Mouse (Mus musculus) forebrain, embryonic 15.5 days (tissue): ENCODE results near the gene Rad51b. TPM values are rescaled to one million over a fixed set of nuclear protein-coding genes. Genes with fewer than 3 reads are reported as not detected.
A peak's percentile ranks its signal among the peaks of the same experiment; 100 is the strongest.

Experiments
- ATAC-seq: fragments of 200-750 bp; cut with Nextera tagmentation; replicated peaks from 2 replicates; pipeline ENCODE4 v1.8.0; 2017; ENCODE audit warnings: mild to moderate bottlenecking, moderate TSS enrichment, moderate library complexity
- H3K27ac ChIP-seq: fragments of 300-500 bp; sonication (generic); replicated peaks from 2 replicates; pipeline ENCODE4 v1.5.1; 2015; ENCODE audit warnings: mild to moderate bottlenecking, inconsistent platforms
- H3K27me3 ChIP-seq: fragments of 300-500 bp; sonication (generic); 2 replicates; pipeline ENCODE4 v1.6.1; 2015; ENCODE audit warnings: inconsistent platforms
- H3K36me3 ChIP-seq: fragments of 300-500 bp; sonication (generic); 2 replicates; pipeline ENCODE4 v1.6.1; 2015; ENCODE audit warnings: mild to moderate bottlenecking, inconsistent platforms
- H3K4me1 ChIP-seq: fragments of 300-500 bp; sonication (generic); 2 replicates; pipeline ENCODE4 v1.6.1; 2015; ENCODE audit warnings: inconsistent platforms
- H3K4me2 ChIP-seq: fragments of 300-500 bp; sonication (generic); replicated peaks from 2 replicates; pipeline ENCODE4 v1.6.1; 2015; ENCODE audit warnings: mild to moderate bottlenecking, inconsistent platforms
- H3K4me3 ChIP-seq: fragments of 300-500 bp; sonication (generic); 2 replicates; pipeline ENCODE4 v1.5.1; 2015; ENCODE audit warnings: mild to moderate bottlenecking, inconsistent platforms
- H3K9ac ChIP-seq: fragments of 300-500 bp; sonication (generic); replicated peaks from 2 replicates; pipeline ENCODE4 v1.6.1; 2015; ENCODE audit warnings: mild to moderate bottlenecking, inconsistent platforms
- H3K9me3 ChIP-seq: fragments of 300-500 bp; sonication (generic); 2 replicates; pipeline ENCODE4 v1.6.1; 2016; ENCODE audit warnings: inconsistent platforms
- WGBS: fragments of 180-500 bp; shearing (Covaris S2); methylation state at CpG from one replicate; pipeline ENCODE4 v1.1.7; 2015; ENCODE audit warnings: mixed read lengths; 5-methylcytosine and 5-hydroxymethylcytosine counted together
- polyA plus RNA-seq: library from polyadenylated mRNA; unstranded; fragments of >200 nt; fragmentation: Nextera tagmentation; extraction: Ambion mirVana; gene quantifications from 2 replicates; pipeline ENCODE4 v1.2.1, GENCODE M21; 2015

Rad51b gene
- polyA plus RNA-seq, 1 experiment from 2014 or later: 3.0 TPM

- H3K4me2 ChIP-seq: no peak overlapping the region
- H3K9me3 ChIP-seq: no peaks in the 10 kb centered on the region
- no peak overlapping the region; the same call in 1 of the 2 replicates for H3K27ac ChIP-seq
- no peaks in the 10 kb centered on the region for H3K36me3 ChIP-seq
- no peaks in the 10 kb centered on the region for H3K27me3 ChIP-seq
- ATAC-seq: no peak
- peaks cover 37% of the 10 kb centered on the region for H3K4me1 ChIP-seq
- no peak overlapping the region for H3K9ac ChIP-seq
- no peak overlapping the region for H3K4me3 ChIP-seq
- 86% methylated on average over 6 of the region's 6 CpGs for WGBS
These were observed 379.2 kb downstream of the Rad51b start for GRCm38 (mm10) chr12:79676251-79676650.

DNA sequence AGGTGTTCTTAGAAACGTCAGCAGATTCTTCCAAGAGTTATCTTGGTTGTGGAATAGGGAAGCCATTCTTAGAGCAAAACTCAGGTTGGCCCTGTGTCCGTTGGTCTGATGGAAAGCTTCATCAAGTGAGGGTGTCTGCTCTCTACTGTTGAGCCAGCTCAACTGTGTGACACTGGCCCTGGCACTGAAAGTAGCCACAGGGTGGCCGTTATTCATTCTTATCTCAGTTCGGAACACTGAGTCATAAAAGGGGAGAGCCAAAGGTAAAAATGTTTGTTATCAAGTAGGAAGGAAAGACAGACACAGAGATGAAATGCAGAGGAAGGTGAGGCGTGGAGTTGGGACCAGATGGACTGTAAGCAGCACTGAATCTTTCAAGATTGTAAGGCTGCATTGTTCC, 379.8 kb downstream of the Rad51b start:
- WGBS: 82% methylated on average over 5 of the region's 5 CpGs

DNA sequence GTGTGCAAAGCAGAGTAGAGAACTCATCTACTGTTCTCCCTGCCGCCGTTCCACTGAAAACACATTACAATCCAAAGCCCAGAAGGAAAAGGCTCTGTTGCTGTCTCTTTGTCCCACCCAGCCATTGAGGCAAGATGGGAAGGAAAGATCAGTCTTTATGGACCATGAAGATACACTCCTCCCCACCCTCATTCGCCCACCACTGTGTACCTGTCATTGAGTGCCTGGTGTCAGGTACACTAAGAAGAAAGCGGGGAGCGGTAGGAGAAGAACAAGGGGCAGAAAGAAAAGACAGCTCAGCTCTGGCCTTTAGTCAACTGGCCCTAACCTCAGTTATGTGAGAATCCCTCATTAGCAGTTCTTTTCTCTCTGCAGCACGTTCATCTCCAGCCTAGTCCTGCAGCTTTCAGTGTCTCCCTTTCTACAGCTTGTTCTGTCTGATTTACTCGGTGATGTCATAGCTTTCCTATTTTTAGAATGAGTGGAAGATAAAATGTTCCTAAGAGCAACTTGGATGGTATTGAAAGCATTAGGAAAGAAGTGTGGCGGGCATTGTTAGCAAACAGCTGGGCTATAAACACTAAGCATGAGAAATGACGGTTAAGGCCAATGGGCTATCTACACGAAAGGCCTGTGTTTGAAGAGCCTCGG, 382.3 kb downstream of the Rad51b start:
- H3K4me2 ChIP-seq: no peak overlapping the region
- H3K27ac ChIP-seq: peak overlapping the region; percentile 54
- no peaks in the 10 kb centered on the region for H3K9me3 ChIP-seq
- peaks cover 37% of the 10 kb centered on the region for H3K4me1 ChIP-seq
- H3K36me3 ChIP-seq: no peaks in the 10 kb centered on the region
- H3K27me3 ChIP-seq: no peaks in the 10 kb centered on the region
- ATAC-seq: no peak
- no peak overlapping the region for H3K9ac ChIP-seq
- 62% methylated on average over 11 of the region's 11 CpGs for WGBS
- H3K4me3 ChIP-seq: no peak overlapping the region

More for the DNA sequence above, 379.8 kb downstream of the Rad51b start:
- no peak overlapping the region for H3K9ac ChIP-seq
- H3K27me3 ChIP-seq: no peaks in the 10 kb centered on the region
- ATAC-seq: no peak
- no peak overlapping the region for H3K4me3 ChIP-seq
- no peaks in the 10 kb centered on the region for H3K9me3 ChIP-seq
- H3K36me3 ChIP-seq: no peaks in the 10 kb centered on the region
- H3K27ac ChIP-seq: no peak overlapping the region
- H3K4me1 ChIP-seq: peaks cover 37% of the 10 kb centered on the region
- no peak overlapping the region for H3K4me2 ChIP-seq

- no peak overlapping the region for H3K4me2 ChIP-seq
- H3K36me3 ChIP-seq: no peaks in the 10 kb centered on the region
- H3K27me3 ChIP-seq: no peaks in the 10 kb centered on the region
- H3K4me3 ChIP-seq: no peak overlapping the region
- ATAC-seq: peak; percentile 81
- peak overlapping the region; percentile 54 for H3K27ac ChIP-seq
- H3K9ac ChIP-seq: no peak overlapping the region
- peaks cover 35% of the 10 kb centered on the region for H3K4me1 ChIP-seq
- H3K9me3 ChIP-seq: no peaks in the 10 kb centered on the region
- 49% methylated on average over 9 of the region's 9 CpGs for WGBS
These were observed 383.0 kb downstream of the Rad51b start for GRCm38 (mm10) chr12:79679941-79680697.

GRCm38 (mm10) chr12:79680698-79681072, 383.6 kb downstream of the Rad51b start:
- Histone ChIP-seq H3K36me3 (no peaks in the 10 kb centered on the region), H3K4me2 (no peak overlapping the region), H3K27me3 (no peaks in the 10 kb centered on the region), H3K4me3 (no peak overlapping the region), H3K9ac (no peak overlapping the region), H3K9me3 (no peaks in the 10 kb centered on the region), H3K4me1 (peaks cover 29% of the 10 kb centered on the region), H3K27ac (peak overlapping the region; percentile 54)
- peak; percentile 72 for ATAC-seq
- WGBS: 14% methylated on average over 3 of the region's 3 CpGs

DNA sequence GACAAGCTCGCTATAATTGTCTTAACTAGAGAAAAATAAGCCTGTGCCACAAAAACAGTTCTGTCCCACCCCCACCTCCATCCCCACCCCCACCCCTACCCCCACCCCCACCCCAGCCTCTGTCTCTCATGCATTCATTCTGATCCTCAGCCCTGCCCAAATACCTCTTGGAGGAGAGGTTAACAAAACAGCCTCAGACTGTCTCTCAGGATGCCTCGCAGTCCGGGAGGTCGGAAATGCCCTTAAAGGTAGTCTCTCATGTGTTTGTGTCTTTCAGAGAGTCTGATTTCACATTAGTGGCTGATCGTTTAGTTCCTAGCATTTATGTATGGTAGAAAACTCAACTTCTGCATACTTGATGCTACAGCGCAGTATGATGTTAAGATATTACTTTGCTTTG, 384.5 kb downstream of the Rad51b start:
- H3K4me2 ChIP-seq: no peak overlapping the region
- H3K27ac ChIP-seq: 0 out of 2 replicates have a peak overlapping the region, but pooled peaks have one; percentile 54
- no peaks in the 10 kb centered on the region for H3K9me3 ChIP-seq
- no peaks in the 10 kb centered on the region for H3K27me3 ChIP-seq
- H3K9ac ChIP-seq: no peak overlapping the region
- no peak overlapping the region for H3K4me3 ChIP-seq
- 82% methylated on average over 6 of the region's 6 CpGs for WGBS
- H3K36me3 ChIP-seq: no peaks in the 10 kb centered on the region
- ATAC-seq: no peak
- peaks cover 27% of the 10 kb centered on the region for H3K4me1 ChIP-seq

- Histone ChIP-seq H3K9ac (no peak overlapping the region), H3K4me2 (no peak overlapping the region), H3K9me3 (no peaks in the 10 kb centered on the region), H3K4me1 (peaks cover 27% of the 10 kb centered on the region), H3K27ac (no peak overlapping the region), H3K27me3 (no peaks in the 10 kb centered on the region), H3K4me3 (no peak overlapping the region), H3K36me3 (no peaks in the 10 kb centered on the region)
- ATAC-seq: no peak
- 66% methylated on average over 3 of the region's 3 CpGs for WGBS
These were observed 386.3 kb downstream of the Rad51b start for GRCm38 (mm10) chr12:79683350-79683749.

DNA sequence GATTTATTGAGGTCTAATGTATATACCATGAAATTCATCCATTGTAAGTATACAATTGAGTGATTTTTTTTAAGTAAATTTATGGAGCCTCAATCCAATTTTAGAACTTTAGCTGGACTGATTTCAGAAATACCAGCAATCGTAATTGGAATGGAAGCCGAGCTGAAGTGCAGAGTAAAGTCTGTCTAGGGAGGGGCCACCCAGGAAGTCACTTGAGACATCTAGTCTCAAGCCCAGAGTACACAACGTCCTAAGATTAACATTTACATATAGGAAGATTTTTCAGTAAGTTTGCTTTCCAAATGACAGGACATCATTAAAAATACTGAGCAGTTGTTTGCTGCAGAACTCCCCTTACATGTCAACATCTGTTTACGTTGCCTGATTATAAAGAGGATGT, 386.7 kb downstream of the Rad51b start:
- no peaks in the 10 kb centered on the region for H3K36me3 ChIP-seq
- no peak overlapping the region for H3K27ac ChIP-seq
- H3K9ac ChIP-seq: no peak overlapping the region
- no peak overlapping the region for H3K4me2 ChIP-seq
- H3K27me3 ChIP-seq: no peaks in the 10 kb centered on the region
- no peaks in the 10 kb centered on the region for H3K9me3 ChIP-seq
- ATAC-seq: no peak
- no peak overlapping the region for H3K4me3 ChIP-seq
- H3K4me1 ChIP-seq: peaks cover 27% of the 10 kb centered on the region
- 82% methylated on average over 4 of the region's 4 CpGs for WGBS

- H3K36me3 ChIP-seq: no peaks in the 10 kb centered on the region
- H3K4me3 ChIP-seq: no peak overlapping the region
- no peak overlapping the region for H3K27ac ChIP-seq
- H3K27me3 ChIP-seq: no peaks in the 10 kb centered on the region
- H3K9me3 ChIP-seq: no peaks in the 10 kb centered on the region
- H3K4me1 ChIP-seq: peaks cover 24% of the 10 kb centered on the region
- H3K9ac ChIP-seq: no peak overlapping the region
- WGBS: 91% methylated on average over 2 of the region's 2 CpGs
- no peak overlapping the region for H3K4me2 ChIP-seq
- ATAC-seq: no peak
These were observed 387.3 kb downstream of the Rad51b start for GRCm38 (mm10) chr12:79684338-79684737.

GRCm38 (mm10) chr12:79686594-79687325, 389.7 kb downstream of the Rad51b start:
- Histone ChIP-seq H3K4me2 (no peak overlapping the region), H3K27me3 (no peaks in the 10 kb centered on the region), H3K9ac (no peak overlapping the region), H3K4me3 (no peak overlapping the region), H3K36me3 (no peaks in the 10 kb centered on the region), H3K4me1 (0 out of 2 replicates have a peak, but pooled peaks cover 5% of the 10 kb centered on the region), H3K27ac (no peak overlapping the region), H3K9me3 (no peaks in the 10 kb centered on the region)
- ATAC-seq: no peak
- 43% methylated on average over 9 of the region's 9 CpGs for WGBS

DNA sequence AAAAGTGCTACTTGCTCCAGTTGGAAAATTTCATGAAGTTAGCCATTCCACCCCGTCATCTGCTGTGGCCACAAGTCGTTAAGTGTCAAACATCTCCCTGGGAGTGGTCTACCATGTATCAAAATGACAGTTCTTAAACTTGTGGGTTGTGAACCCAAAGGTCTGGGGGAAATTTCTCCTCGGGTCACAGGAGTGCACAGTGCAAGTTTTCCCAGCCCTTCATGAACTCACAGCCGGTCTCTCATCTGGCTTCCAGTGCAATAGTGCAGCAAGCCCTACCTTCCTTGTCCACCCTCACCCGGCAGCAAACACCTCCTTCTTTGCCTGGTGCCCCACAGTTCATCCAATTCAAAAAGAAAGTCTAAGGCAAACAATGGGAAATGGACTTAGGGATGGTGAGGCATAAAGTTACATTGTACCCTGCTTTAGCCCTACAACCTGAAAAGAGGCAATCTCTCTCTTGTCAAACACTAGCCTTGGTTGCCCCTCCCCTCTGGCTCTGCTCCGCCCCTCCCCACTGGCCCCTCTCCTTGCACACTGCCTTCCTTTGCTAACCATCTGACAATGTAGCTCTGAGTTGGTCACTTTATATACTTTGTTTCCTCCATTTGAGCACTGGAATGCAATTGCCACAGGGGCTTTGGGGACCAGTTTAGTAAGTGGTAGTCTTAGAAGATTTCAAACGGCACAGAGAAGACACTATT, 390.8 kb downstream of the Rad51b start:
- H3K36me3 ChIP-seq: no peaks in the 10 kb centered on the region
- ATAC-seq: no peak

More for the DNA sequence above, 390.8 kb downstream of the Rad51b start:
- H3K4me2 ChIP-seq: no peak overlapping the region
- H3K4me3 ChIP-seq: no peak overlapping the region
- no peak overlapping the region for H3K27ac ChIP-seq
- 75% methylated on average over 7 of the region's 7 CpGs for WGBS
- H3K9ac ChIP-seq: no peak overlapping the region
- 0 out of 2 replicates have a peak, but pooled peaks cover 5% of the 10 kb centered on the region for H3K4me1 ChIP-seq
- H3K9me3 ChIP-seq: no peaks in the 10 kb centered on the region
- no peaks in the 10 kb centered on the region for H3K27me3 ChIP-seq
